Mouse (Mus musculus) layer of hippocampus, adult 9-10 months (tissue): ENCODE data around the gene Fbxo10.
"Not testable (repeated sequence)": the region's sequence is repeated elsewhere in the genome, so short reads cannot be mapped to it uniquely, and the experiment has no call there.

ENCODE experiments used
- DNase-seq: peaks from one replicate; pipeline ENCODE4 v3.0.0; 2022; ENCODE audit warnings: low spot score

The Fbxo10 gene

GRCm38 (mm10) chr4:45000001-45000400, 84.4 kb downstream of the Fbxo10 start:
- no peak for DNase-seq

- no peak for DNase-seq
These were observed 86.3 kb downstream of the Fbxo10 start for GRCm38 (mm10) chr4:44998071-44998470.

GRCm38 (mm10) chr4:44994776-44995175, 89.6 kb downstream of the Fbxo10 start:
- no peak for DNase-seq

GRCm38 (mm10) chr4:44993847-44994246, 90.6 kb downstream of the Fbxo10 start:
- no peak for DNase-seq

GRCm38 (mm10) chr4:44993179-44993578, 91.2 kb downstream of the Fbxo10 start:
- not testable (repeated sequence) for DNase-seq

DNA sequence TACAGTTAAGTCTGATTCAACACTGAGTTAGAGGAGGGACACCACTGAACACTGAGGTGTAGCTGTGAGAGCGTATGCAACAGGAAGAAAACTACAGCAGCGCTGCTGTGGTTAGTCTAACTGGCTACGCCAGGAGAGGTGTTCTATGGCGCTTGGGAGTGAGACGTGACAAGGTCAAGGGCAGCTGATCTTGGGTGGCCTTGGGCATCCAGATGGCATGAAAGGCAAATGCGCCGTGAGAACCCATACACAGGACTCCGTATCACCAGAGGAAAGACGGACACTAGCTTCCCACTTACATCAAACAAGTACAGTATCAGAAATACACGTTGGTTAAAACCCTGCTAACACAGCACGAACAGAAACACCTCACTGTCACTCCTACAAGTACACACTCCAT, 92.1 kb downstream of the Fbxo10 start:
- not testable (repeated sequence) for DNase-seq

DNA sequence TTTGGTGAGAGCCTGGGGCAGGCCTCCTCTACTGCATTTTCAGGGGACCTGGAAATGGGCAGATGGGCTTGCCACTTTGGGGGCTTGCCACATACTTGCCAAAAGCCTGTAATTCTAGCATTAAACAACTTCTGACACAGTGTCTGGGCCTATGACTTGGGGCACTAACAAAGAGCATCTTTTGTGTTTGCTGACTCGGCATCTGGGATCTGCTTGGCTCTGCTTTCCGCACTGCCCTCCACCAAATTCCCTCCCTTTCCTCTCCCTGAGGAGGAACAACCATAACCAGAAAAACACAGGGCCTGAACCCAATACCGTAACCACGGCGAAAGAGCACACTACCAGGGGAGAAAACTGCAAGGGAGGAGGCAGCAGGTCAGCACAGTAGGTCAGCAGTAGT, 93.8 kb downstream of the Fbxo10 start:
- DNase-seq, result no peak
